Mouse (Mus musculus) neural tube, embryonic 14.5 days (tissue): ENCODE data around the gene Celf2. TPM values are rescaled to one million over a fixed set of nuclear protein-coding genes. Genes with fewer than 3 reads are reported as not detected.

Source experiments
- ATAC-seq: fragments of 200-750 bp; cut with Nextera tagmentation; 2 replicates; pipeline ENCODE4 v1.8.0; 2017; ENCODE audit warnings: low read depth, mild to moderate bottlenecking, moderate TSS enrichment, moderate library complexity
- H3K27ac ChIP-seq: fragments of 300-500 bp; sonication (generic); 2 replicates; pipeline ENCODE4 v1.5.1; 2014; ENCODE audit warnings: low read depth, mild to moderate bottlenecking, control low read depth, low read length, moderate library complexity, mixed read lengths
- H3K27me3 ChIP-seq: fragments of 300-500 bp; sonication (generic); 2 replicates; pipeline ENCODE4 v1.6.1; 2014; ENCODE audit warnings: low read length; ENCODE audit not compliant: control insufficient read depth, insufficient read depth
- H3K36me3 ChIP-seq: fragments of 300-500 bp; sonication (generic); 2 replicates; pipeline ENCODE4 v1.6.1; 2014; ENCODE audit warnings: low read length, mixed read lengths; ENCODE audit not compliant: control insufficient read depth, insufficient read depth
- H3K4me1 ChIP-seq: fragments of 300-500 bp; sonication (generic); 2 replicates; pipeline ENCODE4 v1.6.1; 2014; ENCODE audit warnings: low read length; ENCODE audit not compliant: control insufficient read depth, insufficient read depth
- H3K4me2 ChIP-seq: fragments of 300-500 bp; sonication (generic); 2 replicates; pipeline ENCODE4 v1.6.1; 2014; ENCODE audit warnings: mild to moderate bottlenecking, low read depth, low read length, control low read depth
- H3K4me3 ChIP-seq: fragments of 300-500 bp; sonication (generic); 2 replicates; pipeline ENCODE4 v1.5.1; 2014; ENCODE audit warnings: low read depth, low read length, control low read depth, mixed read lengths
- H3K9ac ChIP-seq: fragments of 300-500 bp; sonication (generic); replicated peaks from 2 replicates; pipeline ENCODE4 v1.6.1; 2014; ENCODE audit warnings: low read depth, mild to moderate bottlenecking, control low read depth, low read length, mixed read lengths
- H3K9me3 ChIP-seq: fragments of 300-500 bp; sonication (generic); 2 replicates; pipeline ENCODE4 v1.6.1; 2016; ENCODE audit warnings: low read length; ENCODE audit not compliant: control insufficient read depth
- WGBS: fragments of 180-500 bp; shearing (Covaris S2); extraction: QIAGEN DNeasy Blood & Tissue Kit; methylation state at CpG from one replicate; pipeline ENCODE4 v1.1.7; 2014; 5-methylcytosine and 5-hydroxymethylcytosine counted together
- polyA plus RNA-seq: library from polyadenylated mRNA; unstranded; fragments of >200 nt; fragmentation: Nextera tagmentation; extraction: Ambion mirVana; gene quantifications from 2 replicates; pipeline ENCODE4 v1.2.1, GENCODE M21; 2014

The Celf2 gene
- polyA plus RNA-seq, 1 experiment from 2014 or later = 161 TPM

GRCm38 (mm10) chr2:6674401-6674800 is 835.0 kb downstream of the Celf2 start:
- Histone ChIP-seq H3K9ac (no peak overlapping the region), H3K4me2 (no peak overlapping the region), H3K9me3 (no peaks in the 10 kb centered on the region), H3K4me1 (no peaks in the 10 kb centered on the region), H3K27ac (no peak overlapping the region), H3K4me3 (no peak overlapping the region), H3K27me3 (no peaks in the 10 kb centered on the region), H3K36me3 (no peaks in the 10 kb centered on the region)
- 96% methylated on average over 3 of the region's 3 CpGs for WGBS
- ATAC-seq = no peak

- H3K27ac ChIP-seq = no peak overlapping the region
- no peaks in the 10 kb centered on the region for H3K9me3 ChIP-seq
- H3K4me1 ChIP-seq = no peaks in the 10 kb centered on the region
- H3K4me3 ChIP-seq = no peak overlapping the region
- ATAC-seq = no peak
- no peak overlapping the region for H3K4me2 ChIP-seq
- no peaks in the 10 kb centered on the region for H3K36me3 ChIP-seq
- 90% methylated on average over 3 of the region's 3 CpGs for WGBS
- no peaks in the 10 kb centered on the region for H3K27me3 ChIP-seq
- no peak overlapping the region for H3K9ac ChIP-seq
Observed at GRCm38 (mm10) chr2:6673418-6673817, 835.9 kb downstream of the Celf2 start.

- H3K9me3 ChIP-seq = no peaks in the 10 kb centered on the region
- H3K4me3 ChIP-seq = no peak overlapping the region
- ATAC-seq = no peak
- H3K9ac ChIP-seq = no peak overlapping the region
- no peaks in the 10 kb centered on the region for H3K36me3 ChIP-seq
- H3K27me3 ChIP-seq = no peaks in the 10 kb centered on the region
- no peak overlapping the region for H3K4me2 ChIP-seq
- no peak overlapping the region for H3K27ac ChIP-seq
- WGBS = 51% methylated on average over 4 of the region's 4 CpGs
- 0 out of 2 replicates have a peak, but pooled peaks cover 4% of the 10 kb centered on the region for H3K4me1 ChIP-seq
Observed at GRCm38 (mm10) chr2:6667611-6668010, 841.8 kb downstream of the Celf2 start.

DNA sequence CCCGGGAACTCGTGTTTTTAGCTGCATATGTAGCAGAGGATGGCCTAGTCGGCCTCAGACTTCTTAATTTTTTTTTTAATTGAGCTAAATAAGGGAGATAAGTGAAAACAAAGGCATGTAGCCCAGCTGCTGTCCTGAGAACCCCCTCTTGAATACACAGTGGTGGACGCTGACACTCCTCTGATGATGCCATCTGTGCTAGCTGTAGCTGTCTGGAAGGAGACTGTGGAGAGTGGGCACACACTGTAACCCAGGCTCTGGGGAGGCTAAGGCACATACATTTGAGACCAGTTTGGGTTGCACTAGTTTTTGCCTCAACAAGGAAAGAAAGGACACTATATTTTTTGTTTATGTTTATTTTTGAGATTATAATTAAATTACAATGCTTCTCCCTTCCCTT is 849.5 kb downstream of the Celf2 start:
- no peaks in the 10 kb centered on the region for H3K27me3 ChIP-seq
- no peak overlapping the region for H3K4me3 ChIP-seq
- H3K27ac ChIP-seq = no peak overlapping the region
- H3K4me1 ChIP-seq = no peaks in the 10 kb centered on the region
- no peak for ATAC-seq
- WGBS = 74% methylated on average over 4 of the region's 4 CpGs
- H3K36me3 ChIP-seq = no peaks in the 10 kb centered on the region
- H3K4me2 ChIP-seq = no peak overlapping the region
- H3K9ac ChIP-seq = no peak overlapping the region
- H3K9me3 ChIP-seq = no peaks in the 10 kb centered on the region

- no peaks in the 10 kb centered on the region for H3K27me3 ChIP-seq
- H3K9me3 ChIP-seq = no peaks in the 10 kb centered on the region
- no peaks in the 10 kb centered on the region for H3K4me1 ChIP-seq
- no peak overlapping the region for H3K9ac ChIP-seq
- H3K4me2 ChIP-seq = no peak overlapping the region
- H3K4me3 ChIP-seq = no peak overlapping the region
- no peak for ATAC-seq
- WGBS = 79% methylated on average over 6 of the region's 6 CpGs
- no peak overlapping the region for H3K27ac ChIP-seq
- H3K36me3 ChIP-seq = no peaks in the 10 kb centered on the region
Observed at GRCm38 (mm10) chr2:6653719-6654118, 855.6 kb downstream of the Celf2 start.

GRCm38 (mm10) chr2:6651697-6652096 is 857.7 kb downstream of the Celf2 start:
- ATAC-seq = no peak
- no peak overlapping the region for H3K4me2 ChIP-seq
- 61% methylated on average over 1 of the region's 1 CpGs for WGBS
- H3K9me3 ChIP-seq = no peaks in the 10 kb centered on the region
- H3K4me3 ChIP-seq = no peak overlapping the region
- no peaks in the 10 kb centered on the region for H3K4me1 ChIP-seq
- H3K27me3 ChIP-seq = no peaks in the 10 kb centered on the region
- H3K27ac ChIP-seq = no peak overlapping the region
- no peak overlapping the region for H3K9ac ChIP-seq
- H3K36me3 ChIP-seq = no peaks in the 10 kb centered on the region

- ATAC-seq = no peak
- no peaks in the 10 kb centered on the region for H3K36me3 ChIP-seq
- no peak overlapping the region for H3K4me3 ChIP-seq
- H3K4me1 ChIP-seq = no peaks in the 10 kb centered on the region
- H3K4me2 ChIP-seq = no peak overlapping the region
- H3K9me3 ChIP-seq = no peaks in the 10 kb centered on the region
- no peak overlapping the region for H3K9ac ChIP-seq
- no peaks in the 10 kb centered on the region for H3K27me3 ChIP-seq
- WGBS = 90% methylated on average over 6 of the region's 6 CpGs
- H3K27ac ChIP-seq = no peak overlapping the region
Observed at GRCm38 (mm10) chr2:6648877-6649276, 860.5 kb downstream of the Celf2 start.

DNA sequence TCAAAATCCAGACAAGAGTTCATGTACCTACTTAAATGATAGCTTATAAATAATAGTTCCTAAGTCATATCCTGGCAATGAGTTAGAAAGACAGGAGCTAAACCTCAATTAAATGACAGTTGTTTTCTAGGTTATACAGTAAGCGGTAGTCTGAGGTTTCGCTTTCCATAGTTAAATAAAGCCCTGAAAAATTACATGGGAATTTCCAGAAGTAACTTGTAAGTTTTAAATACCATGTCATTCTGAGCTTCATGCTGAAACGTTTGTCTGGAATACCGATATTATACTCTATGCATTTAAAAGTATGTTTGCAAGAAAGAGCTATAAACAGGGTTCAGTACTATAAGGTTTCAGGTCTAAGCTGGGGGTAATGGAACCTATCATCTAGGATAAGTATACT is 862.3 kb downstream of the Celf2 start:
- Histone ChIP-seq H3K9me3 (no peaks in the 10 kb centered on the region), H3K4me2 (no peak overlapping the region), H3K36me3 (no peaks in the 10 kb centered on the region), H3K9ac (no peak overlapping the region), H3K4me3 (no peak overlapping the region), H3K27me3 (no peaks in the 10 kb centered on the region), H3K27ac (no peak overlapping the region), H3K4me1 (no peaks in the 10 kb centered on the region)
- 97% methylated on average over 4 of the region's 4 CpGs for WGBS
- ATAC-seq = no peak

DNA sequence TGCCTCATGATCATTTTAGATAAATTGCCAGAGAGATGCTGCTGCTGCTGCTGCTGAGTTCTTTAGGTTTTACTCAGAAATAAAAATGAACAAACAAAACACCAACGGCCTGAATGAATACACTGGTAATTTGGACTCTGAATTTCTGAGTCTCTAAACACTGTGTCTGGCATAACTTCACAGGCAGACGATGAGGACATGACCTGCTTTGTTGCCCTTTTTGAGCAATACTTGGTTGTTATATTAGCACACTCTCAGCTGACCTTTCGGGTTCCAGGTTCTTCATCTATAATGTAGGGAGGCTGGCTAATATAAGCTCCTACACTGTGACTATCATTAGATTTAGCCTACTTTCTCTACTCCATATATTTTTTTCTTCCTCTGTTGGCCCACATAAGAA is 863.0 kb downstream of the Celf2 start:
- H3K4me3 ChIP-seq = no peak overlapping the region
- H3K27ac ChIP-seq = no peak overlapping the region
- WGBS = 87% methylated on average over 3 of the region's 3 CpGs
- no peak overlapping the region for H3K4me2 ChIP-seq
- H3K36me3 ChIP-seq = no peaks in the 10 kb centered on the region
- no peaks in the 10 kb centered on the region for H3K27me3 ChIP-seq
- H3K9ac ChIP-seq = no peak overlapping the region
- H3K4me1 ChIP-seq = no peaks in the 10 kb centered on the region
- H3K9me3 ChIP-seq = no peaks in the 10 kb centered on the region
- no peak for ATAC-seq
